Mouse (Mus musculus) hindbrain, embryonic 14.5 days (tissue): Measurements from ENCODE around the gene Plekho2. TPM values are rescaled to one million over a fixed set of nuclear protein-coding genes. Genes with fewer than 3 reads are reported as not detected.

Experiments
- ATAC-seq: fragments of 200-750 bp; cut with Nextera tagmentation; 2 replicates; pipeline ENCODE4 v1.8.0; 2017; ENCODE audit warnings: moderate number of reproducible peaks, mild to moderate bottlenecking, moderate TSS enrichment, moderate library complexity; ENCODE audit not compliant: low FRiP score
- DNase-seq: peaks from one replicate; pipeline ENCODE4 v3.0.0-alpha.2; 2015; ENCODE audit warnings: low spot score
- H3K27ac ChIP-seq: fragments of 300-500 bp; sonication (generic); 2 replicates; pipeline ENCODE4 v1.5.1; 2014; ENCODE audit warnings: mild to moderate bottlenecking, moderate library complexity
- H3K27me3 ChIP-seq: fragments of 300-500 bp; sonication (generic); 2 replicates; pipeline ENCODE4 v1.6.1; 2014; ENCODE audit warnings: mild to moderate bottlenecking, low read length, mixed read lengths; ENCODE audit not compliant: control insufficient read depth, insufficient read depth
- H3K36me3 ChIP-seq: fragments of 300-500 bp; sonication (generic); replicated peaks from 2 replicates; pipeline ENCODE4 v1.6.1; 2014; ENCODE audit not compliant: control insufficient read depth, insufficient read depth
- H3K4me1 ChIP-seq: fragments of 300-500 bp; sonication (generic); replicated peaks from 2 replicates; pipeline ENCODE4 v1.6.1; 2014; ENCODE audit warnings: antibody characterized with exemption, low read length, mixed read lengths; ENCODE audit not compliant: control insufficient read depth, insufficient read depth
- H3K4me2 ChIP-seq: fragments of 300-500 bp; sonication (generic); replicated peaks from 2 replicates; pipeline ENCODE4 v1.6.1; 2014; ENCODE audit warnings: mild to moderate bottlenecking, moderate library complexity
- H3K4me3 ChIP-seq: fragments of 300-500 bp; sonication (generic); replicated peaks from 2 replicates; pipeline ENCODE4 v1.5.1; 2014; ENCODE audit warnings: mild to moderate bottlenecking, low read length
- H3K9ac ChIP-seq: fragments of 300-500 bp; sonication (generic); 2 replicates; pipeline ENCODE4 v1.6.1; 2014
- H3K9me3 ChIP-seq: fragments of 300-500 bp; sonication (generic); 2 replicates; pipeline ENCODE4 v1.6.1; 2016; ENCODE audit warnings: low read length; ENCODE audit not compliant: control insufficient read depth
- WGBS: fragments of 180-500 bp; shearing (Covaris S2); extraction: QIAGEN DNeasy Blood & Tissue Kit; methylation state at CpG from one replicate; pipeline ENCODE4 v1.1.7; 2014; 5-methylcytosine and 5-hydroxymethylcytosine counted together
- polyA plus RNA-seq: library from polyadenylated mRNA; unstranded; fragments of >200 nt; fragmentation: Nextera tagmentation; extraction: Ambion mirVana; gene quantifications from 2 replicates; pipeline ENCODE4 v1.2.1, GENCODE M21; 2014

Gene Plekho2
- polyA plus RNA-seq, 1 experiment from 2014 or later, result 4.4 TPM

DNA sequence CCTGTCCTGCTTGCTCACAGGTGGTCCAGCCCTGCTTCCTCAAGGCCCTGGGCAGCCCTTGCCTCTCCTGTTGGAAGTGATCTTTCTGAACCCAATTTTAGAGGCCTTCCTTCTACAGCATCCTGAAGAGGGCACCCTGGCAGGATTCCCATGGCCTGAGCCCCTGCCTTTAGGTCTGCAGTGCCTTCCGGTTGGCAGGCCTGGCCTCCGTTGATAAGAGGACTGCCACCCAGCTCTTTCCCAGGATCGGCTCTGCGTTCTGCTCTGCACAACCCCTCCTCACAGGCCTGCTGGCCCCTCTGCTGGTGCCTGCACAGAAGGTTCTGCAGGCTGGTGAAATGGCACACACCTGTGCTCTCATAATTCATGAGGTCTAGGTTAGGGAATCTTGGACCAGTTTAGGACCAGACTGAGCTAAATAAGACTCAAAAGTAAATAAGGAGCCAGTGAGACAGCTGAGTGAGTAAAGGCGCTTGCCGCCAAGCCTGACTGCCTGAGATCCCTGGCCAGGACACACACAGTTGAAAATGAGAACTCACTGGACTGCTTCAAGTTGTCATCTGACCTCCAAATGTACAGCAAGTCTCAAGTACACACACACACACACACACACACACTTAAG lies 51.3 kb downstream of the Plekho2 start:
- Histone ChIP-seq H3K4me3 (no peak overlapping the region), H3K9ac (no peak overlapping the region), H3K27me3 (no peaks in the 10 kb centered on the region), H3K4me2 (no peak overlapping the region), H3K27ac (no peak overlapping the region), H3K4me1 (no peaks in the 10 kb centered on the region), H3K9me3 (no peaks in the 10 kb centered on the region), H3K36me3 (no peaks in the 10 kb centered on the region)
- 81% methylated on average over 6 of the region's 6 CpGs for WGBS
- ATAC-seq, result no peak
- DNase-seq, result no peak

DNA sequence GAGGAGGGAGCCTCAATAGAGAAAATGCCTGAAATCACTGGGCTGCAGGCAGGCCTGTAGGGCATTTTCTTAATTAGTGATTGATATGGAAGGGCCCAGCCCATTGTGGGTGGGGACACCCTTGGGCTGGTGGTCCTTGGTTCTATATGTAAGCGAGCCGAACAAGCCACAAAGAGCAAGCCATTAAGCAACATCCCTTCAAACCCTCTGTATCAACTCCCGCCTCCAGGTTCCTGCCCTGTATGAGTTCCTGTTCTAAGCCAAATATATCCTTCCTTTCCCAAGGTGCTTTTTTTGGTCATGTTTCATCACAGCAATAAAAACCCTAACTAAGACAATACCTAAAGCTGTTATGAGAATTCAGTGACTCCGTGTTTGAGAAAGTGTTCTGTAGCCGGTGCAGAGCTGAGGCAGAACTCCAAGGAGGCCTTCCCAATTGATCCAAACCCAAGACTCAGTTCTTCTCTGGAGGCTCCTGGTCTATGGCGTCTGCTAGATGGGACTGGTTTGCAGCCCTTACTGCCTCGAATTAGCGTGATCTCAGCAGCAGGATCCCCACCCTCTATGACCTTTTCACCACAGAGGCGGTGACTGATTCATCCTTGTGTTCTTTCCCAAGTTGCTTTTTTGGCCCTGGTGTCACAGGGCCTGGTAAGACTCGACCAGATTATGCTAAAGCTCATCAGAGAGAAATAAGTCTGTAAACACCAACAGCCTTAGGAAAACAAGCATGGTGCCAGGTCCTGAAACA lies 54.2 kb downstream of the Plekho2 start:
- ATAC-seq (no peak), DNase-seq (no peak)
- peaks cover 5% of the 10 kb centered on the region; the same call in 1 of the 2 replicates for H3K4me1 ChIP-seq
- no peak overlapping the region for H3K9ac ChIP-seq
- no peaks in the 10 kb centered on the region for H3K36me3 ChIP-seq
- no peak overlapping the region for H3K4me3 ChIP-seq
- H3K4me2 ChIP-seq, result no peak overlapping the region
- no peaks in the 10 kb centered on the region for H3K9me3 ChIP-seq
- WGBS, result 87% methylated on average over 10 of the region's 10 CpGs
- H3K27me3 ChIP-seq, result no peaks in the 10 kb centered on the region
- no peak overlapping the region for H3K27ac ChIP-seq

DNA sequence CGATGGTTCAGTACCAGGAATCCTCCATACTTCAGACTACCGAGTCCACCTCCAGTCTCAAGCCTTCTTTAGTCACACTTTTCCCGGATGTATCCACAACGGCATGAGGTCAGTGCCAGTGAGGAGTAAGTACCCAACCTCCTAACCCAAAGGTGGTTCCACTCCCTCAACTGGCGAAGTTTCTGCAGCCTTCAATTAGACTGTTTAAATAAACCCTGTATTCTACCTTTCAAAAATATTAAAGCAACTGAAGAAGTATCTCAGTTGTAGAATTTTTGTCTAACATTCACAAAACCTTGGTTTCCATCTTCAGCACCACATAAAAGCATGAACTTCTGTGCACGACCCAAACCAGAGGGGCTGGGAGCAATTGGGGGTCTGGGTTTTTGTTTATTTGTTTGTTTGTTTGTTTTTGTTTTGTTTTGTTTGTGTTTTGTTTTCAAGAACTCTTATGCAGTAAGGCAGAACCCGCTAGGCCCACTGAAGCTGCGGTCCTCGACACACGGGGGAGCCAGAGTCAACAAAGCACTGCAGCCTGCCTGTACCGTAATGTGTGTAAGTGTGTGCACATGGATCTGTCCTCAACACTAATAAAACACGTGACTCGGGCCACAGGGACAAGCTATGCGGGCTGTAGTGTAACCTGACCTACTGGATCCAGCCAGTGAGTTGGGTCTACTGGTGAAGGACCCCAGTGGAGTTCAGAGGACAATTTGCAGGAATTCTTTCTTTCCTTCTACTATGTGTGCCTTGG lies 56.1 kb downstream of the Plekho2 start:
- peaks cover 13% of the 10 kb centered on the region; the same call in 1 of the 2 replicates for H3K4me1 ChIP-seq
- no peak overlapping the region for H3K4me3 ChIP-seq
- no peak overlapping the region for H3K9ac ChIP-seq
- WGBS, result 23% methylated on average over 14 of the region's 14 CpGs
- DNase-seq (peak; percentile 83), ATAC-seq (peak; percentile 62; the same call in 1 of the 2 replicates)
- no peak overlapping the region for H3K27ac ChIP-seq
- H3K4me2 ChIP-seq, result peak overlapping the region; percentile 25; the same call in 1 of the 2 replicates
- no peaks in the 10 kb centered on the region for H3K36me3 ChIP-seq
- no peaks in the 10 kb centered on the region for H3K9me3 ChIP-seq
- H3K27me3 ChIP-seq, result no peaks in the 10 kb centered on the region

DNA sequence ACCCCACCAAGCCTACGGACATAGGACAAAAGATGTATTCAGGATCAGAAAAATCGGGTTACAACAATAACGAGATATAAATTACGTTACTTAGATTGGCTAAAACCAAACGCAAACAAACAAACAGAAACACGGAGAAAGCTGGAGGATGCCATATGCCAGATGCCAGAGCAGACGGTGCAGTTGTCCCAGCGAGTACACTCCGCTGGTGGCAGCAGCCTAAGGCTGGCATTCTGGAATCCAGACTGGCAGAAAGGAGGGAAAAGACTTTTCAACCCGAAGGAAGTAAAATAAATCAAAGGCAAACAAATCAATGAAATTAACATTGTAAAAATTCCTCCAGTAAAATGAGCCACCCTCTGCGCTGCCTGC lies 59.3 kb downstream of the Plekho2 start:
- H3K4me3 ChIP-seq, result peak overlapping the region; percentile 35
- peak overlapping the region; percentile 76 for H3K27ac ChIP-seq
- peak overlapping the region; percentile 56 for H3K9ac ChIP-seq
- H3K4me1 ChIP-seq, result peaks cover 13% of the 10 kb centered on the region; the same call in 1 of the 2 replicates
- peak; percentile 54; the same call in 1 of the 2 replicates for ATAC-seq
- peak overlapping the region; percentile 64 for H3K4me2 ChIP-seq
- no peaks in the 10 kb centered on the region for H3K27me3 ChIP-seq
- no peaks in the 10 kb centered on the region for H3K36me3 ChIP-seq
- WGBS, result 12% methylated on average over 11 of the region's 11 CpGs
- no peaks in the 10 kb centered on the region for H3K9me3 ChIP-seq
- DNase-seq, result no peak

DNA sequence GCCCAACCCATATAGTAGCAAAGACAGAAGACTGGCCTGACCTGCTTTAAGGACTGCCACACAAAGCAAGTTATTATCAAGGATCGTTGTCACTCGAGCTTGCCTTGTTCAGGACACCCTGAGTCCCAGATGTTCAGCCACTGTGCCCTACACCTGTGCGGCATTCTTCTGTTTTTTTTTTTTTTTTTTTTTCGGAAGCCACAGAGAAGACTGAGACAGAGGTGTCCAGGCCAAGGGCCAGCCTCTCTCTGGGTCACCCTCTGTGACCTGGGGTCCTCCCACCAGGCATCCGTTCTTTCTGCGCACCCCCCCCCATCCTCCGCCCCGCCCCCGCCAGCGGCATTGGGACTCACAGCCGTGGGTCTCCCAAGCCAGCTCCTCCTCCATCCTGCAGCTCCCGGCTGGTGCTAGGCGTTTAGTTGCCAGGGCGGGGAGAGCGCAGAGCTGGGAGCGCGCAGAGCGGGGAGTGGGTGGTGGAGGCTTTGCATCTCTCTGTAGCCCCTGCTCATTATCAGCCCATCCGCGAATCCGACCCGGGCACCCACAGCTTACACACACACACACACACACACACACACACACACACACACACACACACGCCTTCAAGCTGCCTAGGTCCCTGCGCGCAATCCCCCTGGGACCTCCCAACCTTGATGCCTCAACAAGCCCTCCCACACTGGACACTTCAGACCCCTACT lies 59.9 kb downstream of the Plekho2 start, which contains the start of gene Ankdd1a:
Gene Ankdd1a (minus strand): TSS at position 387 of the 698 bp plus-strand sequence.
- peak within 1 kb of the TSS; percentile 56 for H3K9ac ChIP-seq
- H3K4me2 ChIP-seq, result peak within 1 kb of the TSS; percentile 64
- WGBS, result 4% methylated on average over 23 of the region's 25 CpGs
- H3K27ac ChIP-seq, result peak within 1 kb of the TSS; percentile 76
- H3K36me3 ChIP-seq, result no peaks in the 10 kb centered on the region
- DNase-seq (peak; percentile 70), ATAC-seq (peak; percentile 77)
- peak within 1 kb of the TSS; percentile 35 for H3K4me3 ChIP-seq
- peaks cover 13% of the 10 kb centered on the region; the same call in 1 of the 2 replicates for H3K4me1 ChIP-seq
- H3K27me3 ChIP-seq, result no peaks in the 10 kb centered on the region
- no peaks in the 10 kb centered on the region for H3K9me3 ChIP-seq

DNA sequence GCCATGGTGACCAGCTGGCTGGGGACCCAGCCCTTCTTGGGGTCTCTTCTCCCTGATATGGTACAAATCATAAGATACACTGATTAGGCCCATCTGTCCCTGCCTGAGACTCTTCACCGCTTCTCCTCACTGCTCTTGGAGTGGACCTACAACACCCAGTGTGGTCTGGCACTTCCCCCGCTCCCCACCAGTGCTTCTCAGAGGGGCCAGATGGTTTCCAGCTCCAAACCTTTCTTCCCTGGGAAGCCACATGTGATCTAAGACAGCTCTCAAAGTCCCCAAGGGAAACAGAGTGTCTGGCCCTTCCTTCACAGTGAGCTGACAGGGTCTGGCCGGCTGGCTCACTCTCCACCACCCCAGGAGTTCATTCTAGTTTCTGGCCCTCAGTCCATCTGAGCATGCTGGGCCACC lies 65.0 kb downstream of the Plekho2 start:
- Histone ChIP-seq H3K9ac (no peak overlapping the region), H3K4me3 (no peak overlapping the region), H3K27ac (no peak overlapping the region), H3K4me1 (no peaks in the 10 kb centered on the region), H3K9me3 (no peaks in the 10 kb centered on the region), H3K4me2 (no peak overlapping the region), H3K27me3 (no peaks in the 10 kb centered on the region), H3K36me3 (no peaks in the 10 kb centered on the region)
- ATAC-seq (peak; percentile 43; the same call in 1 of the 2 replicates), DNase-seq (no peak)
- WGBS, result 45% methylated on average over 3 of the region's 3 CpGs

DNA sequence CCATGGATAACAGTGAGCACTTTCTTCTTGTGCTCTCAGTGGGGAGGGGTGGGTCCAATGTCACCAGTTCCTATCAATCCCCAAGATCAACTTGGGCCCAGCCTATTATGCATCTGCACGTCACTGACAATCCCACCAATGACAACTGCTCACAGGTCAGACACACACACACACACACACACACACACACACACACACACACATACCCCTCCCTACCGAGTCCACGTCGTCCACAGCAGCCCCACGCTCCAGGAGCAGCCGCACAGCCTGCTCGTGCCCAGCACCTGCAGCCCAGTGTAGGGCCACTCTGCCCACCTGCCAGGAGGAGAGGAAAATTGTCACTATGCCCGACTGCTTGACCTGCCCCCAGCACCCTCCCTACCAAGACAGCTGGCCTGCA lies 65.4 kb downstream of the Plekho2 start:
- ATAC-seq, result peak; percentile 31; the same call in 1 of the 2 replicates
- Histone ChIP-seq H3K9me3 (no peaks in the 10 kb centered on the region), H3K9ac (no peak overlapping the region), H3K27me3 (no peaks in the 10 kb centered on the region), H3K4me1 (no peaks in the 10 kb centered on the region), H3K4me3 (no peak overlapping the region), H3K36me3 (no peaks in the 10 kb centered on the region), H3K4me2 (no peak overlapping the region), H3K27ac (no peak overlapping the region)
- WGBS, result 52% methylated on average over 8 of the region's 8 CpGs
- no peak for DNase-seq

DNA sequence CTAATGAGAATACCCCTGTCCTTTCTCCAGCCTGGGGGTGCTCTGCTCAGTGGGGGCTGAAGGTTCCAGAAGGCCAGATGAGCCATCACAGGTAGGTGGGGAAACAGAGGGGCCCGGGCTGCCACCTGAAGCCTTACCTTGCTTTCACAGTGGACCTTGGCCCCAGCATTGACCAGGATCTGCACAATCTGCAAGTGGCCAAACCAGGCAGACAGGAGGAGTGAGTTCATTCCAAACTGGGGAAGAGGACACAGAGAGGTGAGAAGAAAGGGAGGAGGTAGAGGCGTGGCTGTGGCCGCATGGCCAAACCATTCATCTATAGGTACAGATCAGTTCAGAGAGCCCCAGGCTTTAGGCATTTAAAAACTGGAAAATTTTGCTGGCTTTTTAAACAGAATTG lies 67.3 kb downstream of the Plekho2 start:
- 93% methylated on average over 3 of the region's 3 CpGs for WGBS
- no peak overlapping the region for H3K4me3 ChIP-seq
- no peak overlapping the region for H3K27ac ChIP-seq
- DNase-seq (no peak), ATAC-seq (no peak)
- no peaks in the 10 kb centered on the region for H3K36me3 ChIP-seq
- H3K9me3 ChIP-seq, result no peaks in the 10 kb centered on the region
- H3K27me3 ChIP-seq, result no peaks in the 10 kb centered on the region
- no peak overlapping the region for H3K4me2 ChIP-seq
- no peak overlapping the region for H3K9ac ChIP-seq
- H3K4me1 ChIP-seq, result no peaks in the 10 kb centered on the region
